Mouse (Mus musculus) MEL (cell line): ENCODE measurements at regions not wholly inside any gene's neighbourhood (a gene's known extent, or its start where the extent isn't known, plus 50 kb on each side); places are given as distances from the start of the nearest gene placed in this dataset.

Experiments
- DNase-seq: peaks from one replicate; pipeline ENCODE4 v3.0.0; 2011; ENCODE audit warnings: low read depth, low spot score
- H3K27ac ChIP-seq: 2 replicates; pipeline ENCODE4 v1.5.1; 2012; ENCODE audit warnings: low read depth, mild to moderate bottlenecking, control low read depth, low read length, moderate library complexity; ENCODE audit not compliant: control insufficient read depth
- H3K27me3 ChIP-seq, 2 experiments: fragments of 150-350 bp in 1 of 2; sonication (generic) in 1 of 2; 2 replicates each; pipeline ENCODE4 v1.6.1; 2012; ENCODE audit warnings: low read length in 2 of 2, mild to moderate bottlenecking in 2 of 2, improper control_type of control experiment in 1 of 2, moderate library complexity in 1 of 2; ENCODE audit not compliant: insufficient read depth in 2 of 2, control insufficient read depth in 1 of 2
- H3K36me3 ChIP-seq, 2 experiments: 2 replicates each; pipeline ENCODE4 v1.6.1; 2012 to 2014; ENCODE audit warnings: low read length in 2 of 2, improper control_type of control experiment in 1 of 2, inconsistent platforms in 1 of 2, mild to moderate bottlenecking in 1 of 2; ENCODE audit not compliant: insufficient read depth in 2 of 2, control insufficient read depth in 1 of 2
- H3K4me1 ChIP-seq, 2 experiments: fragments of 150-350 bp in 1 of 2; sonication (generic) in 1 of 2; 2 replicates each; pipeline ENCODE4 v1.6.1; 2012; ENCODE audit warnings: low read length in 2 of 2, improper control_type of control experiment in 1 of 2, mild to moderate bottlenecking in 1 of 2; ENCODE audit not compliant: insufficient read depth in 2 of 2, control insufficient read depth in 1 of 2
- H3K4me3 ChIP-seq, 2 experiments: fragments of 150-350 bp in 1 of 2; sonication (generic) in 1 of 2; 2 replicates each; pipeline ENCODE4 v1.5.1; 2012; ENCODE audit warnings: low read depth in 2 of 2, low read length in 2 of 2, mild to moderate bottlenecking in 2 of 2, moderate library complexity in 2 of 2, control low read depth in 1 of 2, improper control_type of control experiment in 1 of 2; ENCODE audit not compliant: control insufficient read depth in 1 of 2, insufficient read depth in 1 of 2
- H3K79me2 ChIP-seq: 2 replicates; pipeline ENCODE4 v1.6.1; 2012; ENCODE audit warnings: mild to moderate bottlenecking, low read length, moderate library complexity; ENCODE audit not compliant: control insufficient read depth, poor library complexity, insufficient read depth
- H3K9ac ChIP-seq: 2 replicates; pipeline ENCODE4 v1.6.1; 2012; ENCODE audit warnings: low read depth, mild to moderate bottlenecking, control low read depth, low read length, moderate library complexity; ENCODE audit not compliant: control insufficient read depth, poor library complexity, severe bottlenecking
- H3K9me3 ChIP-seq: fragments of 150-350 bp; sonication (generic); replicated peaks from 2 replicates; pipeline ENCODE4 v1.6.1; 2012; ENCODE audit warnings: mild to moderate bottlenecking, low read length, improper control_type of control experiment, moderate library complexity; ENCODE audit not compliant: insufficient read depth
- CTCF ChIP-seq, 3 experiments: IDR thresholded peaks in 2 of 3; conservative IDR thresholded peaks in 1 of 3; 2 replicates each; pipeline ENCODE4 v1.5.1; 2011 to 2012; ENCODE audit warnings: low read length in 3 of 3, low read depth in 2 of 3, mild to moderate bottlenecking in 2 of 3, improper control_type of control experiment in 1 of 3, inconsistent platforms in 1 of 3, mixed read lengths in 1 of 3, moderate library complexity in 1 of 3; ENCODE audit not compliant: control insufficient read depth in 1 of 3, insufficient read depth in 1 of 3, poor library complexity in 1 of 3, severe bottlenecking in 1 of 3
- KAT2A ChIP-seq: conservative IDR thresholded peaks from 2 replicates; pipeline ENCODE4 v1.6.1; 2012; ENCODE audit warnings: low read depth, low read length, improper control_type of control experiment, inconsistent platforms
- MXI1 ChIP-seq: IDR thresholded peaks from 2 replicates; pipeline ENCODE4 v1.6.1; 2011; ENCODE audit warnings: mild to moderate bottlenecking, low read depth, low read length, improper control_type of control experiment
- MYC ChIP-seq: IDR thresholded peaks from 2 replicates; pipeline ENCODE4 v1.6.1; 2011; ENCODE audit warnings: low read depth, mild to moderate bottlenecking, low read length, improper control_type of control experiment, moderate library complexity
- NELFE ChIP-seq: IDR thresholded peaks from 2 replicates; pipeline ENCODE4 v1.6.1; 2011; ENCODE audit warnings: low read depth, low read length, improper control_type of control experiment
- POLR2A ChIP-seq, 2 experiments: IDR thresholded peaks; 2 replicates each; pipeline ENCODE4 v1.6.1; 2011 to 2012; ENCODE audit warnings: low read length in 2 of 2, mild to moderate bottlenecking in 2 of 2, control low read depth in 1 of 2, improper control_type of control experiment in 1 of 2, low read depth in 1 of 2, moderate library complexity in 1 of 2; ENCODE audit not compliant: control insufficient read depth in 1 of 2, insufficient read depth in 1 of 2, poor library complexity in 1 of 2
- POLR2AphosphoS2 ChIP-seq: IDR thresholded peaks from 2 replicates; pipeline ENCODE4 v1.6.1; 2011; ENCODE audit warnings: low read length, improper control_type of control experiment
- RCOR1 ChIP-seq: IDR thresholded peaks from 2 replicates; pipeline ENCODE4 v1.6.1; 2012; ENCODE audit warnings: low read depth, mild to moderate bottlenecking, inconsistent platforms, low read length, improper control_type of control experiment
- TAL1 ChIP-seq: IDR thresholded peaks from 2 replicates; pipeline ENCODE4 v1.6.1; 2012; ENCODE audit warnings: mild to moderate bottlenecking, inconsistent platforms, low read length, moderate library complexity, mixed read lengths

GRCm38 (mm10) chr1:190045797-190046196 is 123.6 kb upstream of the Smyd2 start:
- DNase-seq: no peak
- Histone ChIP-seq H3K4me3 (no peak overlapping the region), H3K79me2 (no peaks in the 10 kb centered on the region), H3K36me3 (no peaks in the 10 kb centered on the region), H3K4me1 (no peaks in the 10 kb centered on the region), H3K9ac (no peak overlapping the region), H3K9me3 (no peaks in the 10 kb centered on the region; the same call in 1 of the 2 replicates), H3K27me3 (no peaks in the 10 kb centered on the region), H3K27ac (no peak overlapping the region)
- TF ChIP-seq RCOR1 (no peak), POLR2AphosphoS2 (no peak), MYC (no peak)

GRCm38 (mm10) chr1:190044036-190044435 is 121.9 kb upstream of the Smyd2 start:
- Histone ChIP-seq H3K4me1 (no peaks in the 10 kb centered on the region), H3K27me3 (no peaks in the 10 kb centered on the region), H3K36me3 (no peaks in the 10 kb centered on the region), H3K9me3 (no peaks in the 10 kb centered on the region), H3K4me3 (no peak overlapping the region), H3K27ac (no peak overlapping the region), H3K9ac (no peak overlapping the region), H3K79me2 (no peaks in the 10 kb centered on the region)
- TF ChIP-seq POLR2A (IDR thresholded peaks at IDR 0.05; ENCODE audit: control insufficient read depth in 1 of 2, insufficient read depth in 1 of 2, low read depth in 1 of 2, low read length in 2 of 2, poor library complexity in 1 of 2): no peak
- no peak for DNase-seq

- no peak overlapping the region for H3K27ac ChIP-seq
- H3K79me2 ChIP-seq: no peaks in the 10 kb centered on the region
- no peak for DNase-seq
Measured at GRCm38 (mm10) chr1:190043156-190043555, 121.0 kb upstream of the Smyd2 start.

GRCm38 (mm10) chr1:190042197-190042596 is 120.0 kb upstream of the Smyd2 start:
- Histone ChIP-seq H3K9ac (no peak overlapping the region), H3K9me3 (no peaks in the 10 kb centered on the region), H3K4me1 (no peaks in the 10 kb centered on the region), H3K27ac (no peak overlapping the region), H3K27me3 (no peaks in the 10 kb centered on the region), H3K4me3 (no peak overlapping the region)
- DNase-seq: no peak
- no peak for TF ChIP-seq CTCF (IDR thresholded peaks at IDR 0.05 in 2 of 3, conservative IDR thresholded peaks at IDR 0.05 in 1 of 3; ENCODE audit: control insufficient read depth in 1 of 3, insufficient read depth in 1 of 3, low read depth in 2 of 3, low read length in 3 of 3, poor library complexity in 1 of 3, severe bottlenecking in 1 of 3)
- TF ChIP-seq, all 39 proteins: peak for 0
- Histone ChIP-seq H3K79me2 (no peaks in the 10 kb centered on the region), H3K36me3 (no peaks in the 10 kb centered on the region)

More at GRCm38 (mm10) chr1:190043156-190043555, 121.0 kb upstream of the Smyd2 start:
- Histone ChIP-seq H3K4me1 (no peaks in the 10 kb centered on the region), H3K36me3 (no peaks in the 10 kb centered on the region), H3K27me3 (no peaks in the 10 kb centered on the region), H3K4me3 (no peak overlapping the region), H3K9ac (no peak overlapping the region), H3K9me3 (no peaks in the 10 kb centered on the region)
- TF ChIP-seq KAT2A: no peak
- TF ChIP-seq CTCF (IDR thresholded peaks at IDR 0.05 in 2 of 3, conservative IDR thresholded peaks at IDR 0.05 in 1 of 3; ENCODE audit: control insufficient read depth in 1 of 3, insufficient read depth in 1 of 3, low read depth in 2 of 3, low read length in 3 of 3, poor library complexity in 1 of 3, severe bottlenecking in 1 of 3): no peak
- no peak for TF ChIP-seq TAL1
- TF ChIP-seq NELFE: no peak
- TF ChIP-seq MXI1: no peak
